Mouse (Mus musculus) small intestine, adult 2 months (tissue): ENCODE measurements around the gene Scpep1. TPM values are rescaled to one million over a fixed set of nuclear protein-coding genes. Genes with fewer than 3 reads are reported as not detected.

Experiments used
- H3K27ac ChIP-seq: fragments of 200-500 bp; 2 replicates; pipeline ENCODE4 v1.5.1; 2012; ENCODE audit warnings: low read depth, low read length, control low read depth, inconsistent platforms; ENCODE audit not compliant: insufficient read depth
- H3K27me3 ChIP-seq: fragments of 200-500 bp; 2 replicates; pipeline ENCODE4 v1.6.1; 2012; ENCODE audit warnings: mild to moderate bottlenecking, moderate library complexity, low read length, inconsistent platforms; ENCODE audit not compliant: control insufficient read depth, insufficient read depth
- H3K36me3 ChIP-seq: fragments of 200-500 bp; 2 replicates; pipeline ENCODE4 v1.6.1; 2012; ENCODE audit warnings: mild to moderate bottlenecking, low read length, control low read depth, inconsistent platforms; ENCODE audit not compliant: control insufficient read depth, insufficient read depth
- H3K4me1 ChIP-seq: fragments of 200-500 bp; 2 replicates; pipeline ENCODE4 v1.6.1; 2012; ENCODE audit warnings: low read length, inconsistent platforms, mixed read lengths; ENCODE audit not compliant: control insufficient read depth, insufficient read depth, insufficient read length
- H3K4me3 ChIP-seq: fragments of 200-500 bp; 2 replicates; pipeline ENCODE4 v1.5.1; 2012; ENCODE audit warnings: low read depth, mild to moderate bottlenecking, control low read depth, inconsistent platforms, low read length, moderate library complexity
- CTCF ChIP-seq: fragments of 200-500 bp; IDR thresholded peaks from 2 replicates; pipeline ENCODE4 v1.5.1; 2012; ENCODE audit warnings: low read depth, mild to moderate bottlenecking, control low read depth, inconsistent platforms, low read length, moderate library complexity, mixed read lengths; ENCODE audit not compliant: insufficient replicate concordance, insufficient read length; ENCODE audit errors: extremely low read depth
- POLR2A ChIP-seq: fragments of 200-500 bp; IDR thresholded peaks from 2 replicates; pipeline ENCODE4 v1.6.1; 2012; ENCODE audit warnings: low read depth, mild to moderate bottlenecking, control low read depth, inconsistent platforms, low read length, moderate library complexity
- WGBS: fragments of 180-500 bp; shearing (Covaris S2); methylation state at CpG from one replicate; pipeline ENCODE4 v1.1.7; 2018; 5-methylcytosine and 5-hydroxymethylcytosine counted together
- polyA plus RNA-seq: library from polyadenylated mRNA; depleted of rRNA; stranded (reverse); fragments of >200 nt; gene quantifications from 2 replicates; pipeline ENCODE4 v1.2.3, GENCODE M21; 2012

Scpep1 gene
- polyA plus RNA-seq, 1 experiment, result 31.1 TPM

DNA sequence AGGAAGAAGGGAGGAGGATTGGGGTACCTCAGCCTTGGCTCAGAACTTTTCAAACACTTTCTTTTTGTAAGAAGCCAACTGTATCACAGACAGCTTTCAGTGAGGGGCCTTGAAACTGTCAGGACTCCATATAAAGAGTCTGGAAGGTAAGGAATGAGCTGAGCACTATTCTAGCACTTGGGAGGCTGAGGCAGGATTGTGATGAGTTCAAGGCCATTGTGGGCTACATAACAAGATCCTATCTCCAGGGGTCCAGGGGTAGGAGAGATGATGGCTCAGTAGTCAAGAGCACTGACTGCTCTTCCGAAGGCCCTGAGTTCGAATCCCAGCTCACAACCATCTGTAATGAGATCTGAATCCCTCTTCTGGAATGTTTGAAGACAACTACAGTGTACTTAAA, 3.7 kb downstream of the Scpep1 start:
- Histone ChIP-seq H3K27me3 (no peaks in the 10 kb centered on the region), H3K27ac (no peak overlapping the region), H3K36me3 (peaks cover 18% of the 10 kb centered on the region), H3K4me3 (no peak overlapping the region), H3K4me1 (peaks cover 5% of the 10 kb centered on the region; the same call in 1 of the 2 replicates)
- 97% methylated on average over 2 of the region's 2 CpGs for WGBS
- TF ChIP-seq CTCF, result no peak
- TF ChIP-seq POLR2A, result no peak

DNA sequence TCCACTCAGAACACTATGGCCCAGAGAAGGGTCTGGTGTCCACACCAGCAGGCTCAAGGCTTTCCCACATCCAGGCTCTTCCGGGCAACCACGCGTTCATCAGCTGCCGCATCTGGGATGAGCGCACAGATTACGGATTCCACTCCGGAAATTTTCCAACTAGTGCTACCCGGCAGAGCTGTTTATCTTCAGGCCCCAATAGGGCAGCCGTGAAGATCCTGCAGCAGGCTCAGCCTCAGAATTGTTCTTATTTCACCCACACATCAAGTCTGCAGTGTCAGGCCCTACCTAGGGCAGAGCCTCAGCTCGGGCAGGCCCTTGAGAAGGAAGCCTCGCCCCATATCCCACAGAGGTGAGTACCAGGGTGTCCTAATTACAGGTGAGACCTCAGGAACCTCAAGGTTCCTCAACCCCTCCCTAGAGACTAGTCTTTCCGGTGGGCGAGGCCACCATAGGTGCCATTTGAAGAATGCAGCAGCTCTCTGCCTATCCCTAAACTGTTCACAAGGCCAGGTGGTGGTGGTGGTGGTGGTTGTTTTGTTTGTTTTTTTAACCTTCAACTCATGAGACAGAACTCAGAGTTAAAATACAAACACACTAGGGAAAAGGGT, 4.5 kb downstream of the Scpep1 start:
- no peaks in the 10 kb centered on the region for H3K27me3 ChIP-seq
- 68% methylated on average over 13 of the region's 13 CpGs for WGBS
- no peak for TF ChIP-seq CTCF
- no peak for TF ChIP-seq POLR2A
- H3K27ac ChIP-seq, result peak overlapping the region; percentile 44
- peaks cover 5% of the 10 kb centered on the region; the same call in 1 of the 2 replicates for H3K4me1 ChIP-seq
- peaks cover 22% of the 10 kb centered on the region for H3K36me3 ChIP-seq
- no peak overlapping the region for H3K4me3 ChIP-seq

DNA sequence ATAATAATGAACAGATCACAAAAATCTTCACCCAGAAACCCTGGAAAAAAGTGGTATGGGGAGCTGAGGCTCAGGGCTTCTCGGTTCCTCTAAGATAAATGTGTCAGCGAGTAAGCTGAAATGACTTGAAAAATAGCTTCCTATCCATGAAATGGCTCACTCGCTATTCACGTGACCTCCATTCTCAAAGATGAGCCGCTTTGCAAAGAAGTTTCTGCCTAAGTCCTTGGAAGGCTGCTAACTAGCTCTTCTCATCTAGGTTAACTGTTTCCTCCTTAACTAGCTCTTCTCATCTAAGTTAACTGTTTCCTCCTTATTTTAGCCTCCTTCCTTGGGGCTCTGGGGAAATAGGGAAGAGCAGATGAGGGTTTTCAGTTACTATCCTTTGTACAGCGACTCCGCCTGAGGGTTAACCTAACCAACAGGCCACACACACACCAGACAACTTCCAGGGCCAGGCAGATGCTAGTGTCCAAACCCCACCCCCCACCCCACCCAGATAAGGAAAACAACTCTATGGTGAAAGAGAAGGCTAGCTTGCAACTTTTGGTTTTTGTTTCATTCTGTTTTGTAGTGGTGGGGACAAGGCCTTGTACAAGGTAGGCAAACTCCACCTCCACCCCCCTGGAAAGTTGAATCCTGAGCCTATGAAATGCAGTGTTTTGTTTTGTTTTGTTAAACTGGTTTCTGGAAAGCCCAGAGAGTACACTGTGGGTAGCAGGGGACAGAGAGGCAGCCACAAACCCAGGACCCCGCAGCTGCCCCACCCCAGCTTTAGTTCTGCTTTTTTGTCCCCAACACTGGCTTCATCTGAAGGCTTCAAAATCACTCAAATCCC, 5.2 kb downstream of the Scpep1 start:
- no peak overlapping the region for H3K4me3 ChIP-seq
- H3K4me1 ChIP-seq, result peaks cover 5% of the 10 kb centered on the region; the same call in 1 of the 2 replicates
- H3K27ac ChIP-seq, result peak overlapping the region; percentile 44
- H3K27me3 ChIP-seq, result no peaks in the 10 kb centered on the region
- no peak for TF ChIP-seq POLR2A
- no peak for TF ChIP-seq CTCF
- 77% methylated on average over 8 of the region's 8 CpGs for WGBS
- H3K36me3 ChIP-seq, result peaks cover 27% of the 10 kb centered on the region

DNA sequence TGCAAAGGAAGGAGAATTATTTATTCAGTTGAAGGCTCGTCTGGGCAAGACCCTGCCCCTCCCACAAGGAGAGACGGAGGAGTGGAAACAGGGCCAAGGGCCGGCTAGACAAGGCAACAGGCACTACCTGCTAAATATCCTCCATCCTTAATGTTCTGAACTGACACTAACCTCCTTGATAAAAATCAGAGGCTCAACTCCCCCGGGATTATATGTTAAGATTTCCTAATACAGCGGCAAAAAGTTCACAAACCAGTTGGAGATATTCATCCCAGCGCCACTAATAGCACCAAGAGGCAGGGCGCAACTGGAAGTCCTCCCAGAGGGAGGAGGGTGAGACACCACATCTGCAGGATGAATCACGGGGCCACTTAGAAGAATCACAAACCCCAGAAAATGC, 6.4 kb downstream of the Scpep1 start:
- Histone ChIP-seq H3K27ac (no peak overlapping the region), H3K4me3 (no peak overlapping the region), H3K27me3 (no peaks in the 10 kb centered on the region), H3K4me1 (peaks cover 5% of the 10 kb centered on the region; the same call in 1 of the 2 replicates), H3K36me3 (peaks cover 33% of the 10 kb centered on the region)
- TF ChIP-seq POLR2A, result no peak
- no peak for TF ChIP-seq CTCF
- WGBS, result 80% methylated on average over 8 of the region's 8 CpGs

DNA sequence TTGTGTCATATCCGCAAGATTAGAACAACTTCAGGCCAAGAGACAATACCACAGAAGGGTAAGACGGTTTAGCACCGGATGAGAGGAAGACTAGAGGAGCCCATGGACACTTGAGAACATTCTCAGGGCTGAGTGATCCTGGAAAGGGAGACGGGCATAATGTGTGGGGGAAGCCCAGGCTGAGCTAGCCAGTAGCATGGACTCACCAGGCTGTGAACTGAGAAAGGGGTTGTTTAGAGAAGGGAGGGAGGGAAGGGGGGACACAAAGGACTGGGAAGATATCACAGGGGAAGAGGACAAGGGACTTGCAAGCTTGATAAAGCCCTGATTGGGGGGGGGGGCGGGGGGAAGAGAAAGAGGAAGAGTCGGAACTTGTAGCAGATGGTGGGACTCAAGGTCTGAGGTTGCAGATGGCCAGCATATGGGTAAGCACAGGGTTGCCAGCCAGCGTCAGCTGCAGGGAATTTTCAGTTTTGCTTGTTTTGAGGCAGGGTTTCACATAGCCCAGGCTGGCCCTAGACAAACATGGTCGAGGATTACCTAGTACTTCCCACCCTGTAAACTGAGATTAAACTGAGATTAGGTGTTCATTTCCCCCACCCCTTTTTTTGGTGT, 9.2 kb downstream of the Scpep1 start:
- WGBS, result 86% methylated on average over 8 of the region's 8 CpGs
- TF ChIP-seq CTCF (no peak), POLR2A (no peak)
- peaks cover 5% of the 10 kb centered on the region; the same call in 1 of the 2 replicates for H3K4me1 ChIP-seq
- no peak overlapping the region for H3K4me3 ChIP-seq
- peaks cover 34% of the 10 kb centered on the region for H3K36me3 ChIP-seq
- no peaks in the 10 kb centered on the region for H3K27me3 ChIP-seq
- no peak overlapping the region for H3K27ac ChIP-seq

DNA sequence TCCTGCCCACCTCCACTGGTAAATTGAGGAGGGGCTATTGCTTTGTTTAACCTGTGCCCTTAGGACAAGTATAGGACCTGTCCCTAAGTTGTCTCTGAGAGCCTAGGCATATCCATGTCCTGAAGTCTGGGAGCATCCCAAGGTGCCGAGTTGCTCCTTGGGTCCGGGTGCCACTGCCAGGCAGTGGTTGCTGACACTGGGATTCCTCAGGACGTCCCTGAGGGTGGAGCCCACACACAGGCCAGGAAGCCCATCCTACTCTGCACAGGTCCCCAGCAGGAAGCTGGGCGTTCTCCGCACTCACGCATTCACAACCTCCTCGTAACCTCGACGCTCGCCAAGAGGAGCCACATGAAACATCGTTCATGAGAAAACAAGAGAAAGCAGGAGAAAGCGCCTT, 13.8 kb downstream of the Scpep1 start:
- Histone ChIP-seq H3K4me1 (no peaks in the 10 kb centered on the region), H3K27me3 (no peaks in the 10 kb centered on the region), H3K27ac (no peak overlapping the region), H3K4me3 (no peak overlapping the region), H3K36me3 (peaks cover 24% of the 10 kb centered on the region)
- no peak for TF ChIP-seq CTCF
- no peak for TF ChIP-seq POLR2A
- 88% methylated on average over 12 of the region's 12 CpGs for WGBS

DNA sequence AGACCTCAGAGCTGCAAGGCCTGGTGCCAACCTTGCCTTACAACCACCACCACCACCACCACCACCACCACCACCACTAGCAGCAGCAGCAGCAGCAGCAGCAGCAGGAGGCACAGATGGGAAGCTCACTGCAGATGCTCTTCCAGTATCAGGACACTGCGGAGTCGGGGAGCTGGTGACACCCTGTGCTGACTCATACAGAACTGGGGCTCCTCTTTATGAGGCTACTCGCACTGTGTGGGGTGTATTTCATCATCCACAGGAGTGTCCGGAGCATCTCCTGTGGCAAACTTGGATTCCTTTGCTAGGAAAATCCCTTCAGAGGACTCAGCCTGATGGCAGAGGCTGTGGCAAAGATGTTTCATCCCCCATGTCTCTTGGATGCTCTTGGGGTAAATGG, 15.6 kb downstream of the Scpep1 start:
- H3K27ac ChIP-seq, result no peak overlapping the region
- peaks cover 26% of the 10 kb centered on the region for H3K36me3 ChIP-seq
- TF ChIP-seq POLR2A, result no peak
- no peak for TF ChIP-seq CTCF
- 92% methylated on average over 4 of the region's 4 CpGs for WGBS
- H3K4me3 ChIP-seq, result no peak overlapping the region
- H3K4me1 ChIP-seq, result no peaks in the 10 kb centered on the region
- no peaks in the 10 kb centered on the region for H3K27me3 ChIP-seq
